Mouse (Mus musculus): ENCODE results near the gene 1700012A03Rik. TPM values are rescaled to one million over a fixed set of nuclear protein-coding genes. Genes with fewer than 3 reads are reported as not detected.

The 1700012A03Rik gene
- total and polyA plus RNA-seq, 3 experiments, result not detected

DNA sequence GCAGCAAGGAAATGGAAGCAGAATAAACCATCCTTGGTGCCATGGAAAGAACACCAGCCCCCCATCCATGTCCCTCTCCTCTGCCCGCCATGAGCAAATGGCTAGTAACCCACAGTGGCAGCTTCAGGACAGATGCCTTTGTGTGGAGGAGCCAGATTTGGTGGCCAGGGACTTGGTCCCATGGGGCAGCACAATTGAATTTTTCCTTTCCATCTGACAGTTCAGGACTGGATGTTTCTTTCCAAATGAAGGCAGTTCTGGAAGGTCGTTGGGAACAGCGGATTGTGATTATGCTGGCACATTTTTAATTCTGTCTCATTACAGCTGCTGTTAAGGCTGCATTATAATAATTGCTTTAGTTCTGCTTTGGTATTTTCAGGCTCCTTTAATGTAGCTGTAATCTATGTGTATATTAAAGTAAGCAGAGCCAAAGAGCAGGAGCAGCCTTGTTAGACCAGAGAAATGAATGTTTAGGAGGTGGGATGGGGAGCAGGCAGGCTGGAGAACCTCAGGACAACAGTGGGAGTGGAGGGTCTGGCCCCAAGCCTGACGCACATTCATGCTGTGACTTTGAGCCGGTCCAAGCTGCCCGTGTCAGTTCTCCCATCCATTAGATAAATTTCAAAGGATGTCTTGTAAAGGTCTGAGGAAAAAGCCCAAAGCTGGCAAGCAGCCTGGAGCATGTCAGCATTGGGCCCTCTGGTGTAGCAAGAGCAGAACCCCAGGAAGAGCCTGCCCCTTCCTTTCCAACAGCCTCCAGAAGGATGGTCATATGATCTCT lies 2.3 kb downstream of the 1700012A03Rik start:
- H3K27me3 ChIP-seq (replicated peaks), result peaks cover 87% of the 10 kb centered on the region
- H3K27ac ChIP-seq (ENCODE audit: insufficient read depth, low read depth), result no peak overlapping the region
- H3K9ac ChIP-seq (ENCODE audit: insufficient read depth, low read depth), result no peak overlapping the region
- TF ChIP-seq CTCF (conservative IDR thresholded peaks at IDR 0.05 in 1 of 2, IDR thresholded peaks at IDR 0.05 in 1 of 2; ENCODE audit: low read depth in 2 of 2, low read length in 2 of 2) (no peak), POLR2A (IDR thresholded peaks at IDR 0.05; ENCODE audit: low read depth, low read length) (no peak), IRF4 (IDR thresholded peaks at IDR 0.05; ENCODE audit: low read depth, low read length) (no peak), PAX5 (IDR thresholded peaks at IDR 0.05; ENCODE audit: low read length) (no peak), MXI1 (IDR thresholded peaks at IDR 0.05; ENCODE audit: low read depth, low read length) (no peak), CHD1 (IDR thresholded peaks at IDR 0.05; ENCODE audit: low read depth, low read length) (no peak), RCOR1 (conservative IDR thresholded peaks at IDR 0.05; ENCODE audit: low read depth, low read length) (no peak), RAD21 (IDR thresholded peaks at IDR 0.05; ENCODE audit: low read depth, low read length) (no peak), ZMIZ1 (IDR thresholded peaks at IDR 0.05; ENCODE audit: low read depth, low read length) (no peak)
- H3K9me3 ChIP-seq (replicated peaks; ENCODE audit: low read length), result peaks cover 5% of the 10 kb centered on the region
- H3K4me1 ChIP-seq (ENCODE audit: control insufficient read depth in 1 of 2, insufficient read depth in 2 of 2), result no peaks in the 10 kb centered on the region
- H3K79me2 ChIP-seq (replicated peaks; ENCODE audit: control insufficient read depth, extremely low read depth, insufficient read depth, poor library complexity, severe bottlenecking), result no peaks in the 10 kb centered on the region
- in situ Hi-C loops (cut with MboI; ENCODE audit: low pct_ligation_motif_present, low pct_unique_long_range_greater_than_20kb, low sequenced_read_pairs) (no loop called here), dilution Hi-C loops (cut with MboI; ENCODE audit: extremely low pct_ligation_motif_present, extremely low pct_unique_long_range_greater_than_20kb, low sequenced_read_pairs) (no loop called here)
- no peak overlapping the region for H3K4me3 ChIP-seq (replicated peaks in 1 of 3; ENCODE audit: low read depth in 2 of 3, low read length in 2 of 3, poor library complexity in 1 of 3)
- H3K4me2 ChIP-seq (ENCODE audit: insufficient read depth, low read depth, poor library complexity, severe bottlenecking), result no peak overlapping the region
- no peaks in the 10 kb centered on the region for H3K36me3 ChIP-seq (replicated peaks in 1 of 2; ENCODE audit: control insufficient read depth in 1 of 2, insufficient read depth in 1 of 2, low read length in 1 of 2)
- no peak for DNase-seq (ENCODE audit: extremely low read depth)

DNA sequence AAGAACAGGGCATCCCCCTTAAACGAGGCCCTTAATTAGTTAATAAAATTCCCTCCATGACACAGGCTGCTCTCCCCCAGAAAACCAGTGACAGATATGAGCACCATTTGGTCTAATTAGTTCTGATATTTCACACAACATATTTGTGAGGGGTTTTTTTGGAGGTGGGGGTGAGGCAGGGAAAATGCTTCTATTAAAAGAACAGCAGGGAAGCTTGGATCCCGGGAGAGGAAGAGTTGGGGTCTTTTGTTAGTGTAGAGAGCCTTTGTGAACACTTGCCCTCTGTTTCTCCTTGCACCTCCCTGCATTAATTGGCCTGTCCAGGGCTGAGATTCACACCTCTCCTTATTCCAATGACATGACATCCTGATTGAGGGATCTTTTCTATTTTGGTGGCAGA lies 6.5 kb downstream of the 1700012A03Rik start:
- dilution Hi-C loops (cut with MboI; ENCODE audit: extremely low pct_ligation_motif_present, extremely low pct_unique_long_range_greater_than_20kb, low sequenced_read_pairs), result no loop called here
- DNase-seq (ENCODE audit: extremely low read depth), result no peak
- H3K79me2 ChIP-seq (replicated peaks; ENCODE audit: control insufficient read depth, extremely low read depth, insufficient read depth, poor library complexity, severe bottlenecking), result no peaks in the 10 kb centered on the region
- no peak overlapping the region for H3K4me3 ChIP-seq (replicated peaks in 1 of 3; ENCODE audit: low read depth in 2 of 3, low read length in 2 of 3, poor library complexity in 1 of 3)
- no peaks in the 10 kb centered on the region for H3K36me3 ChIP-seq (replicated peaks in 1 of 2; ENCODE audit: control insufficient read depth in 1 of 2, insufficient read depth in 1 of 2, low read length in 1 of 2)
- H3K27me3 ChIP-seq (replicated peaks), result peaks cover 85% of the 10 kb centered on the region
- H3K9ac ChIP-seq (ENCODE audit: insufficient read depth, low read depth), result no peak overlapping the region
- H3K9me3 ChIP-seq (replicated peaks; ENCODE audit: low read length), result peaks cover 5% of the 10 kb centered on the region
- in situ Hi-C loops (cut with MboI; ENCODE audit: low pct_ligation_motif_present, low pct_unique_long_range_greater_than_20kb, low sequenced_read_pairs), result no loop called here
- H3K27ac ChIP-seq (ENCODE audit: insufficient read depth, low read depth), result no peak overlapping the region
- TF ChIP-seq CTCF (conservative IDR thresholded peaks at IDR 0.05 in 1 of 2, IDR thresholded peaks at IDR 0.05 in 1 of 2; ENCODE audit: low read depth in 2 of 2, low read length in 2 of 2), result no peak
- no peak for TF ChIP-seq NRF1 (IDR thresholded peaks at IDR 0.05; ENCODE audit: low read depth, low read length)
- no peak for TF ChIP-seq ZC3H11A (IDR thresholded peaks at IDR 0.05; ENCODE audit: low read depth, low read length)
- TF ChIP-seq MAFK (IDR thresholded peaks at IDR 0.05; ENCODE audit: insufficient replicate concordance, low read length), result no peak
- TF ChIP-seq PAX5 (IDR thresholded peaks at IDR 0.05; ENCODE audit: low read length), result no peak
- no peak for TF ChIP-seq USF1 (IDR thresholded peaks at IDR 0.05; ENCODE audit: low read depth, low read length)
- TF ChIP-seq GABPA (IDR thresholded peaks at IDR 0.05; ENCODE audit: insufficient replicate concordance, low read depth, low read length), result no peak
- TF ChIP-seq POLR2AphosphoS2 (IDR thresholded peaks at IDR 0.05; ENCODE audit: low read depth, low read length), result no peak
- TF ChIP-seq ZMIZ1 (IDR thresholded peaks at IDR 0.05; ENCODE audit: low read depth, low read length), result no peak
- TF ChIP-seq JUN (IDR thresholded peaks at IDR 0.05; ENCODE audit: insufficient read depth, low read depth, low read length), result no peak
- no peak for TF ChIP-seq CHD1 (IDR thresholded peaks at IDR 0.05; ENCODE audit: low read depth, low read length)
- TF ChIP-seq SIN3A (IDR thresholded peaks at IDR 0.05; ENCODE audit: low read length), result no peak
- TF ChIP-seq USF2 (conservative IDR thresholded peaks at IDR 0.05; ENCODE audit: low read depth, low read length), result no peak
- no peak for TF ChIP-seq ZNF384 (IDR thresholded peaks at IDR 0.05; ENCODE audit: low read depth, low read length)
- TF ChIP-seq RAD21 (IDR thresholded peaks at IDR 0.05; ENCODE audit: low read depth, low read length), result no peak
- no peak for TF ChIP-seq MEF2A (IDR thresholded peaks at IDR 0.05; ENCODE audit: borderline replicate concordance, low read depth, low read length)
- no peak overlapping the region for H3K4me2 ChIP-seq (ENCODE audit: insufficient read depth, low read depth, poor library complexity, severe bottlenecking)
- H3K4me1 ChIP-seq (ENCODE audit: control insufficient read depth in 1 of 2, insufficient read depth in 2 of 2), result no peaks in the 10 kb centered on the region

Measured in CH12.LX (cell line).